Mouse (Mus musculus) embryonic facial prominence, embryonic 13.5 days (tissue): ENCODE results near the gene Kcnn1. TPM values are rescaled to one million over a fixed set of nuclear protein-coding genes. Genes with fewer than 3 reads are reported as not detected.
A peak's percentile ranks its signal among the peaks of the same experiment; 100 is the strongest.

Experiments
- ATAC-seq: fragments of 200-750 bp; cut with Nextera tagmentation; 2 replicates; pipeline ENCODE4 v1.8.0; 2017; ENCODE audit warnings: low read depth; ENCODE audit not compliant: insufficient number of reproducible peaks, insufficient read depth, low FRiP score, low TSS enrichment
- H3K27ac ChIP-seq: fragments of 300-500 bp; sonication (generic); 2 replicates; pipeline ENCODE4 v1.5.1; 2015; ENCODE audit warnings: moderate library complexity, mild to moderate bottlenecking, inconsistent platforms
- H3K27me3 ChIP-seq: fragments of 300-500 bp; sonication (generic); 2 replicates; pipeline ENCODE4 v1.6.1; 2015; ENCODE audit warnings: mild to moderate bottlenecking, inconsistent platforms
- H3K36me3 ChIP-seq: fragments of 300-500 bp; sonication (generic); 2 replicates; pipeline ENCODE4 v1.6.1; 2015; ENCODE audit warnings: mild to moderate bottlenecking, inconsistent platforms
- H3K4me1 ChIP-seq: fragments of 300-500 bp; sonication (generic); 2 replicates; pipeline ENCODE4 v1.6.1; 2015; ENCODE audit warnings: inconsistent platforms
- H3K4me2 ChIP-seq: fragments of 300-500 bp; sonication (generic); 2 replicates; pipeline ENCODE4 v1.6.1; 2015; ENCODE audit warnings: moderate library complexity, mild to moderate bottlenecking, inconsistent platforms
- H3K4me3 ChIP-seq: fragments of 300-500 bp; sonication (generic); 2 replicates; pipeline ENCODE4 v1.5.1; 2015; ENCODE audit warnings: mild to moderate bottlenecking, inconsistent platforms
- H3K9ac ChIP-seq: fragments of 300-500 bp; sonication (generic); 2 replicates; pipeline ENCODE4 v1.6.1; 2015; ENCODE audit warnings: mild to moderate bottlenecking, inconsistent platforms
- H3K9me3 ChIP-seq: fragments of 300-500 bp; sonication (generic); 2 replicates; pipeline ENCODE4 v1.6.1; 2016; ENCODE audit warnings: inconsistent platforms
- WGBS: fragments of 180-500 bp; shearing (Covaris S2); methylation state at CpG from one replicate; pipeline ENCODE4 v1.1.7; 2015; ENCODE audit warnings: mixed read lengths; 5-methylcytosine and 5-hydroxymethylcytosine counted together
- polyA plus RNA-seq: library from polyadenylated mRNA; unstranded; fragments of >200 nt; fragmentation: Nextera tagmentation; extraction: Ambion mirVana; gene quantifications from 2 replicates; pipeline ENCODE4 v1.2.1, GENCODE M21; 2015

Kcnn1 gene
- polyA plus RNA-seq, 1 experiment from 2014 or later = 5.3 TPM

- Histone ChIP-seq H3K9me3 (no peaks in the 10 kb centered on the region), H3K4me2 (no peak overlapping the region), H3K27ac (no peak overlapping the region), H3K27me3 (0 out of 2 replicates have a peak, but pooled peaks cover 1% of the 10 kb centered on the region), H3K36me3 (no peaks in the 10 kb centered on the region), H3K4me3 (no peak overlapping the region), H3K9ac (0 out of 2 replicates have a peak overlapping the region, but pooled peaks have one; percentile 27), H3K4me1 (peaks cover 14% of the 10 kb centered on the region)
- ATAC-seq = no peak
- WGBS = 89% methylated on average over 13 of the region's 13 CpGs
Observed at GRCm38 (mm10) chr8:70874441-70874840, 11.4 kb upstream of the Kcnn1 start.

- Histone ChIP-seq H3K9me3 (no peaks in the 10 kb centered on the region), H3K4me1 (peaks cover 24% of the 10 kb centered on the region)
- ATAC-seq = peak; percentile 81
Observed at GRCm38 (mm10) chr8:70873364-70873985, 10.4 kb upstream of the Kcnn1 start, which contains the start of gene Ccdc124. TSS of gene Ccdc124 (minus strand) at chr8:70873935.

GRCm38 (mm10) chr8:70872643-70873363, 9.7 kb upstream of the Kcnn1 start:
- Histone ChIP-seq H3K4me1 (peaks cover 29% of the 10 kb centered on the region), H3K27me3 (no peaks in the 10 kb centered on the region), H3K36me3 (peaks cover 5% of the 10 kb centered on the region), H3K9me3 (no peaks in the 10 kb centered on the region), H3K27ac (peak overlapping the region; percentile 89), H3K9ac (peak overlapping the region; percentile 81), H3K4me3 (peak overlapping the region; percentile 76), H3K4me2 (peak overlapping the region; percentile 80)
- WGBS = 3% methylated on average over 31 of the region's 31 CpGs
- ATAC-seq = no peak

More at GRCm38 (mm10) chr8:70873364-70873985, 10.4 kb upstream of the Kcnn1 start, which contains the start of gene Ccdc124:
- 1% methylated on average over 46 of the region's 46 CpGs for WGBS
- H3K36me3 ChIP-seq = no peaks in the 10 kb centered on the region
- H3K4me3 ChIP-seq = peak within 1 kb of the TSS; percentile 76
- H3K4me2 ChIP-seq = peak within 1 kb of the TSS; percentile 80
- H3K9ac ChIP-seq = peak within 1 kb of the TSS; percentile 81
- no peaks in the 10 kb centered on the region for H3K27me3 ChIP-seq
- peak within 1 kb of the TSS; percentile 89 for H3K27ac ChIP-seq

GRCm38 (mm10) chr8:70871195-70871807, 8.2 kb upstream of the Kcnn1 start:
- WGBS = 89% methylated on average over 5 of the region's 5 CpGs
- peak overlapping the region; percentile 51; the same call in 1 of the 2 replicates for H3K9ac ChIP-seq
- no peaks in the 10 kb centered on the region for H3K9me3 ChIP-seq
- no peak overlapping the region for H3K27ac ChIP-seq
- H3K4me2 ChIP-seq = no peak overlapping the region
- peaks cover 32% of the 10 kb centered on the region for H3K4me1 ChIP-seq
- no peaks in the 10 kb centered on the region for H3K27me3 ChIP-seq
- H3K4me3 ChIP-seq = no peak overlapping the region
- H3K36me3 ChIP-seq = peaks cover 8% of the 10 kb centered on the region
- ATAC-seq = no peak

- Histone ChIP-seq H3K36me3 (peaks cover 8% of the 10 kb centered on the region), H3K4me3 (no peak overlapping the region), H3K9ac (peak overlapping the region; percentile 51; the same call in 1 of the 2 replicates), H3K27me3 (no peaks in the 10 kb centered on the region), H3K4me1 (peaks cover 41% of the 10 kb centered on the region), H3K27ac (no peak overlapping the region), H3K4me2 (peak overlapping the region; percentile 57; the same call in 1 of the 2 replicates), H3K9me3 (no peaks in the 10 kb centered on the region)
- 46% methylated on average over 16 of the region's 16 CpGs for WGBS
- no peak for ATAC-seq
Observed at GRCm38 (mm10) chr8:70869601-70870041, 6.6 kb upstream of the Kcnn1 start.

GRCm38 (mm10) chr8:70869199-70869571, 6.1 kb upstream of the Kcnn1 start:
- WGBS = 34% methylated on average over 5 of the region's 5 CpGs
- Histone ChIP-seq H3K4me1 (peaks cover 45% of the 10 kb centered on the region), H3K36me3 (peaks cover 8% of the 10 kb centered on the region), H3K9ac (peak overlapping the region; percentile 51), H3K27ac (peak overlapping the region; percentile 11; the same call in 1 of the 2 replicates), H3K4me3 (peak overlapping the region; percentile 31), H3K27me3 (peaks cover 4% of the 10 kb centered on the region; the same call in 1 of the 2 replicates), H3K4me2 (peak overlapping the region; percentile 57), H3K9me3 (no peaks in the 10 kb centered on the region)
- no peak for ATAC-seq

GRCm38 (mm10) chr8:70868559-70869198, 5.6 kb upstream of the Kcnn1 start:
- peaks cover 8% of the 10 kb centered on the region for H3K36me3 ChIP-seq
- peaks cover 9% of the 10 kb centered on the region; the same call in 1 of the 2 replicates for H3K27me3 ChIP-seq
- H3K4me2 ChIP-seq = peak overlapping the region; percentile 57
- H3K9me3 ChIP-seq = no peaks in the 10 kb centered on the region
- H3K9ac ChIP-seq = peak overlapping the region; percentile 51
- H3K4me3 ChIP-seq = peak overlapping the region; percentile 31
- ATAC-seq = no peak
- H3K27ac ChIP-seq = peak overlapping the region; percentile 11; the same call in 1 of the 2 replicates
- WGBS = 12% methylated on average over 40 of the region's 40 CpGs
- peaks cover 51% of the 10 kb centered on the region for H3K4me1 ChIP-seq

- ATAC-seq = no peak
- Histone ChIP-seq H3K4me2 (peak overlapping the region; percentile 96), H3K4me1 (peaks cover 57% of the 10 kb centered on the region), H3K36me3 (peaks cover 8% of the 10 kb centered on the region), H3K27ac (peak overlapping the region; percentile 90; the same call in 1 of the 2 replicates), H3K9me3 (no peaks in the 10 kb centered on the region), H3K27me3 (peaks cover 30% of the 10 kb centered on the region), H3K9ac (no peak overlapping the region), H3K4me3 (0 out of 2 replicates have a peak overlapping the region, but pooled peaks have one; percentile 52)
- WGBS = 83% methylated on average over 7 of the region's 7 CpGs
Observed at GRCm38 (mm10) chr8:70866566-70866965, 3.5 kb upstream of the Kcnn1 start.

GRCm38 (mm10) chr8:70866001-70866520, 3.0 kb upstream of the Kcnn1 start:
- Histone ChIP-seq H3K4me2 (peak overlapping the region; percentile 96), H3K4me3 (peak overlapping the region; percentile 52), H3K27ac (peak overlapping the region; percentile 90), H3K9ac (peak overlapping the region; percentile 74), H3K36me3 (peaks cover 8% of the 10 kb centered on the region), H3K27me3 (peaks cover 34% of the 10 kb centered on the region), H3K4me1 (peaks cover 57% of the 10 kb centered on the region), H3K9me3 (no peaks in the 10 kb centered on the region)
- ATAC-seq = 0 out of 2 replicates have a peak, but pooled peaks have one; percentile 0
- WGBS = 8% methylated on average over 12 of the region's 12 CpGs

- Histone ChIP-seq H3K4me2 (peak overlapping the region; percentile 96), H3K9me3 (no peaks in the 10 kb centered on the region), H3K4me1 (peaks cover 57% of the 10 kb centered on the region), H3K27me3 (peaks cover 34% of the 10 kb centered on the region), H3K9ac (peak overlapping the region; percentile 74), H3K27ac (peak overlapping the region; percentile 90), H3K4me3 (peak overlapping the region; percentile 52), H3K36me3 (peaks cover 8% of the 10 kb centered on the region)
- 0% methylated on average over 46 of the region's 46 CpGs for WGBS
- ATAC-seq = peak; percentile 83
Observed at GRCm38 (mm10) chr8:70865350-70866000, 2.4 kb upstream of the Kcnn1 start.
